Mouse (Mus musculus) liver, embryonic 14.5 days (tissue): Measurements from ENCODE around the gene Snap25. TPM values are rescaled to one million over a fixed set of nuclear protein-coding genes. Genes with fewer than 3 reads are reported as not detected.

Experiments
- ATAC-seq: fragments of 200-750 bp; cut with Nextera tagmentation; 2 replicates; pipeline ENCODE4 v1.8.0; 2017; ENCODE audit warnings: moderate number of reproducible peaks, mild to moderate bottlenecking, moderate library complexity; ENCODE audit not compliant: insufficient read depth
- DNase-seq, 3 experiments: peaks; one replicate each; pipeline ENCODE4 v3.0.0-alpha.2; 2012 to 2013; ENCODE audit warnings: low read depth in 3 of 3, low spot score in 3 of 3
- H3K27ac ChIP-seq: fragments of 300-500 bp; sonication (generic); 2 replicates; pipeline ENCODE4 v1.5.1; 2014; ENCODE audit warnings: moderate library complexity, mild to moderate bottlenecking, control low read depth, inconsistent platforms
- H3K27me3 ChIP-seq: fragments of 300-500 bp; sonication (generic); 2 replicates; pipeline ENCODE4 v1.6.1; 2014; ENCODE audit warnings: mild to moderate bottlenecking, low read length, moderate library complexity; ENCODE audit not compliant: control insufficient read depth, insufficient read depth
- H3K36me3 ChIP-seq: fragments of 300-500 bp; sonication (generic); replicated peaks from 2 replicates; pipeline ENCODE4 v1.6.1; 2014; ENCODE audit warnings: low read depth; ENCODE audit not compliant: control insufficient read depth, insufficient read depth
- H3K4me1 ChIP-seq, 2 experiments: fragments of 200-500 bp in 1 of 2; fragments of 300-500 bp in 1 of 2; sonication (generic) in 1 of 2; replicated peaks; 2 replicates each; pipeline ENCODE4 v1.6.1; 2012 to 2014; ENCODE audit warnings: antibody characterized with exemption in 1 of 2, inconsistent platforms in 1 of 2, low read length in 1 of 2; ENCODE audit not compliant: control insufficient read depth in 2 of 2, insufficient read depth in 2 of 2
- H3K4me2 ChIP-seq: fragments of 300-500 bp; sonication (generic); 2 replicates; pipeline ENCODE4 v1.6.1; 2014; ENCODE audit warnings: low read depth, mild to moderate bottlenecking, control low read depth, moderate library complexity
- H3K4me3 ChIP-seq, 2 experiments: fragments of 200-500 bp in 1 of 2; fragments of 300-500 bp in 1 of 2; sonication (generic) in 1 of 2; 2 replicates each; pipeline ENCODE4 v1.5.1; 2012 to 2014; ENCODE audit warnings: low read depth in 2 of 2, low read length in 2 of 2, mild to moderate bottlenecking in 2 of 2, control low read depth in 1 of 2, inconsistent platforms in 1 of 2, moderate library complexity in 1 of 2; ENCODE audit not compliant: insufficient read depth in 1 of 2
- H3K9ac ChIP-seq: fragments of 300-500 bp; sonication (generic); replicated peaks from 2 replicates; pipeline ENCODE4 v1.6.1; 2014; ENCODE audit warnings: mild to moderate bottlenecking, control low read depth, moderate library complexity
- H3K9me3 ChIP-seq: fragments of 300-500 bp; sonication (generic); 2 replicates; pipeline ENCODE4 v1.6.1; 2016; ENCODE audit warnings: low read length, mixed read lengths; ENCODE audit not compliant: control insufficient read depth
- CTCF ChIP-seq: IDR thresholded peaks from 2 replicates; pipeline ENCODE4 v1.5.1; 2016; ENCODE audit warnings: antibody characterized with exemption, low read depth, control low read depth
- EP300 ChIP-seq: IDR thresholded peaks from 2 replicates; pipeline ENCODE4 v1.6.1; 2016; ENCODE audit warnings: antibody characterized with exemption, low read depth
- whole genome bisulfite sequencing: fragments of 180-500 bp; shearing (Covaris S2); extraction: QIAGEN DNeasy Blood & Tissue Kit; methylation state at CpG from one replicate; pipeline ENCODE4 v1.1.7; 2014; ENCODE audit not compliant: insufficient replicate concordance; 5-methylcytosine and 5-hydroxymethylcytosine counted together
- polyA plus RNA-seq, 2 experiments: library from polyadenylated mRNA; depleted of rRNA in 1 of 2; stranded (reverse) in 1 of 2; unstranded in 1 of 2; fragments of >200 nt; fragmentation: Nextera tagmentation in 1 of 2; extraction: Ambion mirVana in 1 of 2; gene quantifications; 2 replicates each; pipeline versions ENCODE4 v1.2.1 to v1.2.3; 2012 to 2014

The Snap25 gene
- polyA plus RNA-seq, 2 experiments = 0.06 TPM; not detected in 1

- Histone ChIP-seq H3K4me1 (no peaks in the 10 kb centered on the region), H3K36me3 (no peaks in the 10 kb centered on the region), H3K4me3 (no peak overlapping the region), H3K27ac (no peak overlapping the region), H3K9me3 (no peaks in the 10 kb centered on the region), H3K9ac (no peak overlapping the region), H3K27me3 (no peaks in the 10 kb centered on the region), H3K4me2 (no peak overlapping the region)
- DNase-seq = no peak
- 11% methylated on average over 4 of the region's 4 CpGs for WGBS
- TF ChIP-seq EP300 (no peak), CTCF (peak; percentile 29; the same call in 1 of the 2 replicates)
- no peak for ATAC-seq
These were observed 7.0 kb downstream of the Snap25 start for GRCm38 (mm10) chr2:136720235-136720634.

- WGBS = 56% methylated on average over 2 of the region's 2 CpGs
- DNase-seq = no peak
- Histone ChIP-seq H3K36me3 (no peaks in the 10 kb centered on the region), H3K4me1 (no peaks in the 10 kb centered on the region), H3K27ac (no peak overlapping the region), H3K27me3 (no peaks in the 10 kb centered on the region), H3K9me3 (no peaks in the 10 kb centered on the region), H3K4me2 (no peak overlapping the region), H3K4me3 (no peak overlapping the region), H3K9ac (no peak overlapping the region)
- TF ChIP-seq EP300 = no peak
- TF ChIP-seq CTCF = no peak
- ATAC-seq = no peak
These were observed 25.0 kb downstream of the Snap25 start for GRCm38 (mm10) chr2:136738260-136738659.

DNA sequence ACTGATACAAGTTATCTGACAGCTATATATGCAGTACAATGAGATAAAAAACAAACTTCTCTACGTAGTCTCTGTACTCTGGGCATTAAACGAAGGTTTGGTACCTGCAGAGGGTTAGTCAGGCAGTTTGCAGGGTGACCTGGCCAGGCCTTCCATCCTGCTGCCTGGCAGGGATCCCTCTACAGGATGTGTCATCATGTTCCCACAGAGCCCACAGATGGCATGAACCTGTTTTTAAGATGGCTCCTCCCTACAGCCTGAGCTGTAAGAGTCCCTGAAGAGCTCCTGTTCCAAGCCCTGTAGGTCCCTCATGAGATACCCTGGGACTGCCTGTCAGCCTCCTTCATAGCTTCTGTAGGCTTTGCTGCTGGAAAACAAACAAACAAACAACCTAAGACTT lies 29.0 kb downstream of the Snap25 start:
- H3K9me3 ChIP-seq = no peaks in the 10 kb centered on the region
- no peaks in the 10 kb centered on the region for H3K27me3 ChIP-seq
- no peak overlapping the region for H3K4me3 ChIP-seq
- H3K9ac ChIP-seq = no peak overlapping the region
- TF ChIP-seq EP300 (no peak), CTCF (no peak)
- H3K4me1 ChIP-seq = no peaks in the 10 kb centered on the region
- no peak for DNase-seq
- H3K4me2 ChIP-seq = no peak overlapping the region
- ATAC-seq = no peak
- H3K36me3 ChIP-seq = no peaks in the 10 kb centered on the region
- no peak overlapping the region for H3K27ac ChIP-seq
- 35% methylated on average over 2 of the region's 2 CpGs for WGBS

GRCm38 (mm10) chr2:136744683-136745326 lies 31.6 kb downstream of the Snap25 start:
- H3K27ac ChIP-seq = no peak overlapping the region
- no peak overlapping the region for H3K4me2 ChIP-seq
- ATAC-seq = no peak

GRCm38 (mm10) chr2:136745327-136745994 lies 32.2 kb downstream of the Snap25 start:
- no peak for DNase-seq
- Histone ChIP-seq H3K4me3 (no peak overlapping the region), H3K4me2 (no peak overlapping the region), H3K27me3 (no peaks in the 10 kb centered on the region), H3K9me3 (no peaks in the 10 kb centered on the region), H3K4me1 (no peaks in the 10 kb centered on the region), H3K27ac (no peak overlapping the region), H3K9ac (no peak overlapping the region), H3K36me3 (no peaks in the 10 kb centered on the region)
- 49% methylated on average over 7 of the region's 7 CpGs for WGBS
- ATAC-seq = no peak
- TF ChIP-seq CTCF = no peak
- no peak for TF ChIP-seq EP300

More at GRCm38 (mm10) chr2:136744683-136745326, 31.6 kb downstream of the Snap25 start:
- H3K9me3 ChIP-seq = no peaks in the 10 kb centered on the region
- no peaks in the 10 kb centered on the region for H3K4me1 ChIP-seq
- H3K4me3 ChIP-seq = no peak overlapping the region
- 49% methylated on average over 2 of the region's 2 CpGs for WGBS
- no peaks in the 10 kb centered on the region for H3K27me3 ChIP-seq
- DNase-seq = no peak
- no peak overlapping the region for H3K9ac ChIP-seq
- H3K36me3 ChIP-seq = no peaks in the 10 kb centered on the region
- no peak for TF ChIP-seq EP300
- no peak for TF ChIP-seq CTCF
